Mouse (Mus musculus): Measurements from ENCODE around the gene Mef2c.

DNA sequence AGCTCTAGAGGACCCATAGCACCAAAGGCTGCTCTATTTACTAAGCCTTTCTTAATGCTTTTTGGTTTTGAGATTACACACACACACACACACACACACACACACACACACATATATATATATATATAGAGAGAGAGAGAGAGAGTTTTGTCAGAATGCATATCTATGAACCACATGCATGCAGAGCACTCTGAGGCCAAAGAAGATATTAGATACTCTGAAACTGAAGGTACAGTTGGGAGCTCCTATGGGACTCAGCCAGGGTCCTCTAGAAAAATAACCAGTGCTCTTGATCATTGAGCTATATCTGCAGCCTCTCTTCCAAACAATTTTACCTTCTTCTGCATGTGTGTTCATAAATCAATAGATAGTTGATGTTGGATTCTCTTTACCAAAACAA is 47.4 kb downstream of the Mef2c start:
- TF ChIP-seq ZNF384 (IDR thresholded peaks at IDR 0.05; ENCODE audit: low read depth, low read length) (no peak), ZKSCAN1 (IDR thresholded peaks at IDR 0.05; ENCODE audit: low read depth, low read length) (no peak), SIN3A (IDR thresholded peaks at IDR 0.05; ENCODE audit: low read length) (no peak), MAFK (IDR thresholded peaks at IDR 0.05; ENCODE audit: borderline replicate concordance, low read depth, low read length) (no peak)
